Mouse (Mus musculus): ENCODE results near the gene Ddo. TPM values are rescaled to one million over a fixed set of nuclear protein-coding genes. Genes with fewer than 3 reads are reported as not detected.

The Ddo gene
- total RNA-seq, 2 experiments from 2014 or later: 22.3 to 25.7 TPM

DNA sequence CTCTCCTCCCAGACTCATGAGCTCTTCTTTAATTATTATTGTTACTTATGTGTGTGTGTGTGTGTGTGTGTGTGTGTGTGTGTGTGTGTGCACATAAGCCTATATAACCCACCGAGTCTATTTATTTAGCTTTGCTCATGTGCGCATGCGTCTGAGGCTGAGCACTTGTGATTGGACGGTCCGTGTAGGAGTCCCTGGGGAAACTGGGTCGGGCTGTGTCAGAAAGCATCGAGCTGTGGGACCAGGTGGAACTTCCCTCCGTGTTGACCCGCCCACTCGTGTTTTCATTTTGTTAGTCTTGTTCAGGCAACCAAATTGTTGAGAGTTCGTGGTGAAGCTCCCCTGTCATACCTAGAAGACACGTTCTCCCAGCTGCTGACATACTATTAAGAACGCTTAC is 88.6 kb downstream of the Ddo start:
- no peak for DNase-seq

DNA sequence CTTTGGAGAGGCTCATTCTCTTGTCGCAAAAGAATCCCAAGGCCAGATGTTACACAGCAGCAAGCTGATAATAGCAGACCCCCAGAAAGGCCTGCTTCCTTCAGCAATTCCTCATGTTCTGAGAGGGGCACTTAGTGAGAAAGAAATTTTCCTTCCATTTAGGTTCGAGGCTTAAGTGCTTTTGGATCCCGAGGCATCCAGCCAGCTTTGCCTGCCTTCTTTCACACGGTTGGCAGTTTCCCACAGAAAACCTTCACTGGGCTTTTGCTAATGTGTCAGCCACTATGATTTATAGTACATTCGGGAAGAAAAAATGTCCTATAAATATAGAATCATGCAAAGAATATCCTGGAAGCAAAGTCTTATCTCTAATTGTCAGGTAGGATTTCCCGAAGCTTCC is 89.3 kb downstream of the Ddo start:
- DNase-seq: no peak

DNA sequence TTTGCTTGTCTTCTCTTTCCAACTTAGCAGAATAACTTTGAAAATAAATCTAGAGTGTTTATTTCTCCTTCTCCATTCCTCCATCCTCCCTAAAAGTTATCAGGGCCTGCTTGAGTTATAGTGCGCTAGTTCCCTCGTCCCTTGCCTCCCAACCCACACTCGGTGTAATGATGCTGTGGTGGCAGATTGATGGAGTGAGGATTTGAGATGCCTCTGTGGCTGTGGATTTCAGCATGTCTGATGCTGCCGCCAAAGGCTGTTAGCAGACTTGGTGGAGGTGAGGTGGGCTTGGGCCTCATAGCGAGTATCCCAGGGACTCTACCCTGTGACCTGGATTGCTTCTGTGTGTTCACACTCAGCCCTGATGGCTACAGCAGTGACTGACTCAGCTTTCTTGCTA is 91.1 kb downstream of the Ddo start:
- no peak for DNase-seq

DNA sequence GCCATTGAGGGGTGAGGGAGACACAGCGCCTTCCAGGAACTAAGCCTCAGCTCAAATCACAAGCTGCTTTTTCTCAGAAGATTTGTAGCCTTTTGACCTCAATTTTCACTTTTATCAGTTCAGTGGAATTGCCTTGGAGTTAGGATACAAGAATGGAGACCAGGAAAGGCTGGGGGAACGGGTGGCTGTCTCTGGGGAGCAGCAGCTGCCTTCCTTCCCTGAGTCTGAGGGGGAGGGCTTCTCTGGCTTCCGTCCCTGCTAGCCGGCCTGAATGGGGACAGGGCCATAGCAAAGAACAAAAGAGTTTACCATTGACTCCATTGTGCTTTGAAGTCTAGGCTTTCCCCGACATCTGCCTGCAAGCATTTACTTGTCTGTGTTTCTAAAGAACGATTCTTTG is 94.5 kb downstream of the Ddo start:
- DNase-seq: no peak

DNA sequence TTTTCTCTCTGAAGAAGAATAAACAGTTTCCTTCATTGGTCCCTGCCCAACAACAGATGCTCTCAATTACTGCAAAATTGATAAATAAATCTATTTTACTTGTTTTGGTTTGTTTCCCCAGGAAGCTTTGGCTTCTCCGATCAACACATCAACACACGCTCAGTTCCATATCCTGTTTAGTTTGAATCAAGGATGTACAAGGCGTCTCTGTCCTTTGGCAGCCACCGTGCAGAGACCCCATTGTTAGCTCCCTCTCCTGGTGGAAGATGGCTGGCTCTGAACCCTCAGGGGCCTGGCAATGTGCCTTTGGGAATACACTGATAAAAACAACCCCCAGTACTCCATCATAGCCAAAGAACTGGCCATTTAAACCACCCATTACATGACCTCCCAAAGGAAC is 95.3 kb downstream of the Ddo start:
- no peak for DNase-seq

DNA sequence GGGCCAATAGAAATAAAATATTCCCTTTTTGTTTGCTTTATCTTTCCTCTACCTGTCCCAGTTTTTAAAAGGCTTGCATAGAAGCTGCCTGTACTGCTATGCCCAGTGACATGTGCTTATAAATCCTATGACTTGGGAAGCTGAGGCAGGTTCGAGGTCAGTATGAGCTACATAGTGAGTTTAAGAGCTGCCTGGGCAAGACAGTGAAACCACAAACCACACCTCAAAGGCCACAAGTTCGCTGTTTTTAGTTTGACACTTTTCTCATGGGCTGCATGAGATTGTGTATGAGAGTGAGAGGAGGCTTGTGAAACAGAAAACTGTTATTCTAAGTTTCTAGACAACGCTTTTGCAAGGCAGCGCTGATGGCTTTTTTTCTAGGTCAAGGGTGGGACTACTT is 95.7 kb downstream of the Ddo start:
- no peak for DNase-seq

DNA sequence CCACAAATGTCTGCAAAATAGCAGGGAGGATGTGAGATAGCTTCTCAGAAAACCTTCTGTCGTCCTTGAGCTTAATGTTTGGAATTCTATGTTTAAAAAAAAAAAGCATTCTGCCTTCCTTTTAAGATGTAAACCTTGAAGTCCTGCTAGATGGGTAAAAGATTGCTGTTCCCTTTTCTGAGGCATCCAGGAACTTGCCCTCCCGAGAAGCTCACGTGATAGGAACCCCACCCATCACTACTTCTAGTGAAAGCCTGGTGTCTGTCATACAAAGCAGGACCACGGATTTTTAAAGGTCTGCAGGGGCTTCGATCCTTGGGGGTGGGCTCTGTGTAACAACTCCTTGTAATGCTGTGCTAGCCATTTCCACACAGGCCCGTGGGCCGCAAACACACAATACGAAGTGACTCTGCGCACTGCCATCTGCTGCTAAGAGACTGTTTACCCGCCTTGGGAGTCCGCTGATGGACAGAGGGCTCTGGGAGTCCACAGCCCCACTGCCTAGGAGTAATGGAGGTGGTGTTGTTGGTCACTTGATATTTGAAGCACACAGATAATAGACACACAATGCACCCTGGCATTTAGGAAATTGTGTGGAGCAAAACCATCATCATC is 96.6 kb downstream of the Ddo start:
- no peak for DNase-seq

DNA sequence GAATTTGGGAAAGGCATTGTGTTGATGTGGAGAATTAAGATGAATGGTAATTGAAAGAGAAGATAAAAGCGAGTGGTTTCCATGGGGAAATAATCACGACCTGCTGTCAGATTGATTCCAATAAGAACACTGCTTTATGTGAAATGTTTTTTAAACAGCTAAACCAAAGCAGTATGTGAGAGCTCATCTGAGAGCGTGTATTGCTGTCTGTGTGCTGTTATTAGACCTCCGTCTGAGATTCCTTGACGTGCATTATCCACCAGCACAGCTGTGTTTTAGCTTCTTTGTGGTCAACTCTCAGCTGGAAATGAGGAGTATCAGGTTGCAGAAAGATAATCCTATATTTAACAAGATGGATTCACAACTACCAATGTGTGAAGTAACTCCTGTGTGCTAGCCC is 97.2 kb downstream of the Ddo start:
- DNase-seq: no peak

DNA sequence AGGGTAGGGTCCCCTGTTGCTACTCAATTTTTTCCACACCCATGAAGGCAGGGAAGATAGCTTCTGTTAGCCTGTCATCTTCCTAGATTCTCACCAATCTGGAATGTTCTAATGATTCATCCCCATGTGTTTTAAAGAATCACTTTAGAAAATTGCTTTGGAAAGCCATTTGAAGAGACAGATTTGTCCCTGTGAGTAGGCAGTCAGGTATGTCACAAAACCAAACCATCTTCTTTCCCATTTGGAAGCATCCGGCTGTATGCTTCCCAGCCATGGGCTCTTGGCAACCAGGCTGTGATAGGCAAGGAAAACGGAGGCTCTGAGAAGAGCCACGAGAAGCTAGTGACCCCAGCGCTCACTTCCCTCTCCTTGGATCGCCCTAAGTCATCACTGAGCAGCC is 100.4 kb downstream of the Ddo start:
- no peak for DNase-seq

Other genes with a start within 250 kb of the Ddo start
- gene Slc22a16, start 59.7 kb upstream of the Ddo start, total RNA-seq (2021): not detected
- gene Mettl24, start 53.3 kb downstream of the Ddo start, total RNA-seq (2021): 1 to 10 TPM; 1.1 to 2.2 TPM

All from gastrocnemius, postnatal 10 days (tissue).